19 mouse cellular contexts compared by ENCODE assay signal in genomic region chr2:52774373-52774772, GRCm38 (mm10). TPM values are rescaled to one million over a fixed set of nuclear protein-coding genes. Genes with fewer than 3 reads are reported as not detected.
DNase-seq lines count a peak whose midpoint lies in the region; ATAC-seq lines count a peak whose summit lies in the region.
"Had no signal": no experiment of that assay in that cellular context is flagged by ENCODE, and none has a peak within 500 bp of the region (broad histone marks: within the 10 kb centered on the region; RNA-seq: fewer than 3 reads in every experiment).

No protein-coding gene starts in this region.

- no peak overlapping the region for H3K9ac ChIP-seq in forebrain, embryonic 15.5 days (replicated peaks)
- no peak overlapping the region for H3K9ac ChIP-seq in forebrain, embryonic 12.5 days
- no peak overlapping the region for H3K9ac ChIP-seq in neural tube, embryonic 11.5 days (ENCODE audit: low read length)
- H3K9ac ChIP-seq: embryonic facial prominence, embryonic 13.5 days; heart, embryonic 15.5 days had no signal

- peaks cover 10% of the 10 kb centered on the region for H3K4me1 ChIP-seq in forebrain, embryonic 15.5 days
- H3K4me1 ChIP-seq in forebrain, embryonic 12.5 days = peaks cover 6% of the 10 kb centered on the region
- H3K4me1 ChIP-seq in neural tube, embryonic 11.5 days (ENCODE audit: control insufficient read depth, insufficient read depth, low read length) = no peaks in the 10 kb centered on the region
- H3K4me1 ChIP-seq: heart, embryonic 15.5 days had no signal

- H3K36me3 ChIP-seq in forebrain, embryonic 15.5 days = no peaks in the 10 kb centered on the region
- H3K36me3 ChIP-seq in forebrain, embryonic 12.5 days (replicated peaks) = no peaks in the 10 kb centered on the region
- no peaks in the 10 kb centered on the region for H3K36me3 ChIP-seq in neural tube, embryonic 11.5 days (ENCODE audit: control insufficient read depth, insufficient read depth, low read length)
- H3K36me3 ChIP-seq: embryonic facial prominence, embryonic 13.5 days; heart, embryonic 15.5 days had no signal

- ATAC-seq in forebrain, embryonic 15.5 days (replicated peaks) = peak; percentile 79
- no peak for ATAC-seq in forebrain, embryonic 12.5 days (ENCODE audit: low FRiP score)
- peak; percentile 71; the same call in 1 of the 2 replicates for ATAC-seq in neural tube, embryonic 11.5 days (ENCODE audit: insufficient read depth, low FRiP score, low TSS enrichment)
- ATAC-seq: hindbrain, embryonic 16.5 days had no signal

- WGBS in forebrain, embryonic 15.5 days = 13% methylated on average over 1 of the region's 1 CpGs
- 20% methylated on average over 1 of the region's 1 CpGs for WGBS in forebrain, embryonic 12.5 days
- WGBS in neural tube, embryonic 11.5 days = 62% methylated on average over 1 of the region's 1 CpGs

- H3K9me3 ChIP-seq in forebrain, embryonic 15.5 days = no peaks in the 10 kb centered on the region
- H3K9me3 ChIP-seq in forebrain, embryonic 12.5 days = no peaks in the 10 kb centered on the region
- no peaks in the 10 kb centered on the region for H3K9me3 ChIP-seq in neural tube, embryonic 11.5 days (ENCODE audit: control insufficient read depth, low read length)
- H3K9me3 ChIP-seq: embryonic facial prominence, embryonic 13.5 days; heart, embryonic 15.5 days had no signal

- H3K27ac ChIP-seq in forebrain, embryonic 15.5 days (replicated peaks) = no peak overlapping the region
- no peak overlapping the region for H3K27ac ChIP-seq in forebrain, embryonic 12.5 days
- H3K27ac ChIP-seq in neural tube, embryonic 11.5 days (ENCODE audit: low read depth, low read length) = no peak overlapping the region
- H3K27ac ChIP-seq: embryonic facial prominence, embryonic 13.5 days; heart, adult 2 months; heart, embryonic 15.5 days had no signal

- DNase-seq in neural tube, embryonic 11.5 days (ENCODE audit: low spot score) = no peak
- no peak for DNase-seq in neural tube, embryonic 10.5 days (ENCODE audit: extremely low spot score, low spot score)
- DNase-seq in brain, embryonic 18.5 days (ENCODE audit: low read depth, low spot score) = peak; percentile 34
- DNase-seq in cerebellum, adult 9-11 months = no peak
- DNase-seq: adrenal gland, adult 2 months; adrenal gland, postnatal 25 days; cerebellum, adult 11 months; cerebellum, adult 8-10 months; cerebellum, postnatal 25 days; gastrocnemius, postnatal 14 days; heart, adult 2 months; heart, postnatal 14 days; kidney, adult 11 months had no signal

- no peak overlapping the region for H3K4me2 ChIP-seq in forebrain, embryonic 15.5 days (replicated peaks)
- H3K4me2 ChIP-seq in forebrain, embryonic 12.5 days = no peak overlapping the region
- no peak overlapping the region for H3K4me2 ChIP-seq in neural tube, embryonic 11.5 days (ENCODE audit: low read depth)
- H3K4me2 ChIP-seq: embryonic facial prominence, embryonic 13.5 days; heart, embryonic 11.5 days; heart, embryonic 15.5 days had no signal

- H3K4me3 ChIP-seq in forebrain, embryonic 15.5 days = no peak overlapping the region
- H3K4me3 ChIP-seq in forebrain, embryonic 12.5 days (replicated peaks) = no peak overlapping the region
- H3K4me3 ChIP-seq in neural tube, embryonic 11.5 days (ENCODE audit: low read depth, low read length) = no peak overlapping the region
- H3K4me3 ChIP-seq: embryonic facial prominence, embryonic 13.5 days; heart, adult 2 months; heart, embryonic 15.5 days had no signal

- no peaks in the 10 kb centered on the region for H3K27me3 ChIP-seq in forebrain, embryonic 15.5 days
- H3K27me3 ChIP-seq in forebrain, embryonic 12.5 days = 0 out of 2 replicates have a peak, but pooled peaks cover 7% of the 10 kb centered on the region
- no peaks in the 10 kb centered on the region for H3K27me3 ChIP-seq in neural tube, embryonic 11.5 days (ENCODE audit: control insufficient read depth, insufficient read depth, low read length)
- H3K27me3 ChIP-seq: embryonic facial prominence, embryonic 13.5 days; heart, embryonic 15.5 days had no signal

RNA-seq across cellular contexts. Expression of gene Stam2, which starts 32.3 kb away (rescaled TPM):
- 45.6 and 46.5 TPM in 2 replicates for polyA plus RNA-seq in forebrain, embryonic 15.5 days (2015; fragmentation: Nextera tagmentation; extraction: Ambion mirVana)
- 42.2 and 42.8 TPM in 2 replicates for polyA plus RNA-seq in forebrain, embryonic 12.5 days (2016; fragmentation: Nextera tagmentation; extraction: Ambion mirVana)
- 45.8 and 46.1 TPM in 2 replicates for polyA plus RNA-seq in neural tube, embryonic 11.5 days (2014; fragmentation: Nextera tagmentation; extraction: Ambion mirVana)
